Mouse (Mus musculus) ES-Bruce4 (cell line): ENCODE measurements around the gene Tek.

Experiments used
- CTCF ChIP-seq: IDR thresholded peaks from one replicate; pipeline ENCODE4 v1.8.1; 2011; ENCODE audit warnings: low read depth, low read length
- EP300 ChIP-seq: IDR thresholded peaks from 2 replicates; pipeline ENCODE4 v1.6.1; 2011; ENCODE audit warnings: low read depth, low read length; ENCODE audit not compliant: insufficient read depth
- POLR2A ChIP-seq: IDR thresholded peaks from one replicate; pipeline ENCODE4 v1.8.1; 2011; ENCODE audit warnings: low read length; ENCODE audit not compliant: insufficient read depth

DNA sequence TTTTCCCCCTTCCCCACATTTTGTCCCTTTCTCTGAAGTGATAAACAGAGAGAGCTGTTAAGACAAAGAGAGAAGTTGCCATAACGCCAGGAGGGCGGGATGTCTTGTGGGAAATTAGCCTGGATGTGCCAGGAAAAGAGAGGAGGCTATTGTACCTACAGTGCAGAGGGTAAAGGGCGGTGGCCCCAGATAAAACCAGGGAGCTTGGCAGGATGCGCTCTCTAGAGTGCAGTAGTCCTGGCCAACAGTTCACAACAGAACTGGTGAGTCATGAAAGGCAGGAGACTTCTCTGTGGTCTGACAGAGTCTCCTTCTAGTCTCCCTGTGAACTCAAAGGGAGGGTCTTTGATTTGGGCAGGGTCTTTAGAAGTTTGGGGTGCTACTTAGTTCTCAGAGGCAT, 13.3 kb upstream of the Tek start:
- TF ChIP-seq CTCF (no peak), POLR2A (no peak), EP300 (no peak)
